Mouse (Mus musculus): ENCODE data around the gene Fam83g. TPM values are rescaled to one million over a fixed set of nuclear protein-coding genes. Genes with fewer than 3 reads are reported as not detected.

Fam83g gene
- polyA plus RNA-seq, 1 experiment = not detected

DNA sequence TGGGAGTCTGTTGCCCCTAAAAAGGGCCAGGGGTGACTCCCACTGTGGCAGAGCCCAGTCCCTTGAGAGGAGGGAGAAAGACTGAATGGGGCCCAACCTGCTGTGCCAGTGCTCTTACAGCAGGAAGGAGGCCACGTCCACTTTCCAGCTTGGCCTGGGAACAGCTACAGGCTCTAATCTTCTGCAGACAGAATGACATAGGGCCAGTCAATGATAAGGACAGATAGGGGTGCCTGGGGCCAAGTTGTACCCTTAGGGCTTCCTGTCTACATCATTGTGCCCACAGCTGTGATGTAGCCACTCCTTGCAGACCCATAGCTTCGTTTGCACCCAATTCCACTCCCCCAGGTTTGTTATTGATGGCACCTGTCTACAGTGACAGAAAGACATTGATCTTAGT, 2.2 kb downstream of the Fam83g start:
- no peak overlapping the region for H3K27ac ChIP-seq (ENCODE audit: insufficient read depth, low read depth, low read length)
- peaks cover 5% of the 10 kb centered on the region for H3K4me1 ChIP-seq (ENCODE audit: control insufficient read depth, insufficient read depth, low read length)
- no peak for TF ChIP-seq CTCF (IDR thresholded peaks at IDR 0.05; ENCODE audit: low read depth, low read length)
- no peak for TF ChIP-seq POLR2A (IDR thresholded peaks at IDR 0.05; ENCODE audit: borderline replicate concordance, low read depth, low read length)
- H3K4me3 ChIP-seq (ENCODE audit: insufficient read depth, low read length) = no peak overlapping the region

DNA sequence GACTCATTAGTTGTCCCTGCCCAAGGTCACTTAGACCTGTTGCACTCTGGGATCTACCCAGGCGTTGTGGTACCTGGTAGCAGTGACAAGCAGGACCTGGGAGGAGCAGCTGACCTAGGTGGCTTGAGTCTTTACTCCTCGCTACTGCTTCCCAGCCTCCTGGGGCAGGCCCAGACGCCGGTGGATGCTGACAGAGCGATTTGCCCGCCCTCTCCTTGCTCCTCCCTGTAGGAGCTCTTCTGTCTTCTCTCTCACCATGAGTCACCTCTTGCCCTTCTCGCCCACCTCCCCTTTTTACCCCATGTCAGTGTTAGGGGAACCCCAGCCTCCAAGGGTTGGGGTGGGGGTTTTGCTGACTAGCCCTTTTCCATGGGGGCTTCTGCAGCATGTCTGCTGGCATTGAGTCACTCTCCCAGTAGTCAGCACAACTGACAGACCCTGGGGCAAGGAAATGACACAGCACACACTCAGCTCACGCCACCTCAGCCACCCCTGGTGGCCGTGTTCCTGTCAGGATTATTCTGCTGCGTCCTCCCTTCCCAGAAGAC, 3.1 kb downstream of the Fam83g start:
- no peak overlapping the region for H3K27ac ChIP-seq (ENCODE audit: insufficient read depth, low read depth, low read length)
- TF ChIP-seq POLR2A (IDR thresholded peaks at IDR 0.05; ENCODE audit: borderline replicate concordance, low read depth, low read length) = no peak
- no peak for TF ChIP-seq CTCF (IDR thresholded peaks at IDR 0.05; ENCODE audit: low read depth, low read length)
- H3K4me3 ChIP-seq (ENCODE audit: insufficient read depth, low read length) = no peak overlapping the region
- peaks cover 5% of the 10 kb centered on the region for H3K4me1 ChIP-seq (ENCODE audit: control insufficient read depth, insufficient read depth, low read length)

DNA sequence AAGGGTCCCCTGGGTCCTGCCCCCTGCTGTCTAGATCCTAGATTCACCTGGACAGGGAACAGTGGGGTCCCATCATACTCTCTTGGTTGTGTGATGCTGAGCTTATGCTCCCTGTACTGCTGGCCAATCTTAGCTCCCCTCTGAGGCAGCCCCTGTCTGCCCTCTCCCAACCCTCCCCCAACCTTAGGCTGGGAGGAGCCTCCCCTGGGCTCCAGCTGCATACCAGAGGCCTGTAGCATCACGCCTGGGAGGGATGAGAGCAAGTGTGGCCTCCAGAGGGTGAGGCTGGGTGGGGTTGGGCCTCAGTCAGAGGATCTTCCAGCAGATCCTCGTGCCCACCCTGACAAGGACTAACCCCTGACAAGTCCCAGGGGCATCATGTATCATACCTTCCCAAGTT, 3.7 kb downstream of the Fam83g start:
- no peak for TF ChIP-seq CTCF (IDR thresholded peaks at IDR 0.05; ENCODE audit: low read depth, low read length)
- H3K27ac ChIP-seq (ENCODE audit: insufficient read depth, low read depth, low read length) = no peak overlapping the region
- H3K4me1 ChIP-seq (ENCODE audit: control insufficient read depth, insufficient read depth, low read length) = peaks cover 5% of the 10 kb centered on the region
- no peak overlapping the region for H3K4me3 ChIP-seq (ENCODE audit: insufficient read depth, low read length)

DNA sequence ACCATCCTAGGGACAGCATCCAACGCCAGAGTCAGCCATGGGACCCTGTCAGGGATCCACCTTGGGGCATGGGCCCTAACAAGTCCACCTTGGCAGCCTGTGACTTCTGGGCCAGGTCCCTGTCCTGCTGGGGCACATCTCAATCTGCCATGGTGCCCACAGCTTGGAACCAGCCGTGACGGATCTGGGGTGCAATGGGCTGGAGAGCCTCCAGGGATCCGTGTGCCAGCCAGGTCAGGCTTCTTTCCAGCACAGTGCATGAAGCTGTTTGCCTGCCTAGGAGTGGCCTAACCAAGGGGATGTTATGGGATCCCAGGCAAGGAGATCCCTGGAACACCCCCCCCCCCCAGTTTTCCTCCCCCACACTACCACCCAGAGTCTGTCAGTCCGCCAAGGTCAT, 9.1 kb downstream of the Fam83g start:
- Histone ChIP-seq H3K4me3 (ENCODE audit: insufficient read depth, low read length) (no peak overlapping the region), H3K27ac (ENCODE audit: insufficient read depth, low read depth, low read length) (no peak overlapping the region), H3K4me1 (ENCODE audit: control insufficient read depth, insufficient read depth, low read length) (no peaks in the 10 kb centered on the region)
- no peak for TF ChIP-seq POLR2A (IDR thresholded peaks at IDR 0.05; ENCODE audit: borderline replicate concordance, low read depth, low read length)
- no peak for TF ChIP-seq CTCF (IDR thresholded peaks at IDR 0.05; ENCODE audit: low read depth, low read length)

DNA sequence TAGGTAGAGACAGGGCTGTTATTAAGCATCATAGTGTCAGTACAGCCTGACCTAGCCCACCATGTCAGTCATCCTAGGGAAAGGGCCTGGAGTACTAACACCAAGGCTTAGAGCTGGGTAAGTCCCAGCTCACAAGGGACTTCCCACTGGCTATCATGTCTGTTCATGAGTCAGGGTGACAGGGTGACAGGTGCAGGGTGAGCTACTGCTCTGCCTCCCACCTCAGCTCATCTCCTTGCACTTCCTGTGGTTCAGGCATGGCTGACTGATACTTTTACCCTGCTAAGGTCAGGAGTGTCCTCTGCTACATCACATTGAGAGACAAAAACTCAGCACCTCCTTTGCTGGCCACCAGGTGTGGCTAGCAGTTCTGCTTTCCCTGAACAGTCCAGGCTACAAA, 15.0 kb downstream of the Fam83g start:
- H3K4me3 ChIP-seq (ENCODE audit: insufficient read depth, low read length) = no peak overlapping the region
- no peak for TF ChIP-seq CTCF (IDR thresholded peaks at IDR 0.05; ENCODE audit: low read depth, low read length)
- no peak for TF ChIP-seq POLR2A (IDR thresholded peaks at IDR 0.05; ENCODE audit: borderline replicate concordance, low read depth, low read length)
- no peak overlapping the region for H3K27ac ChIP-seq (ENCODE audit: insufficient read depth, low read depth, low read length)
- no peaks in the 10 kb centered on the region for H3K4me1 ChIP-seq (ENCODE audit: control insufficient read depth, insufficient read depth, low read length)

DNA sequence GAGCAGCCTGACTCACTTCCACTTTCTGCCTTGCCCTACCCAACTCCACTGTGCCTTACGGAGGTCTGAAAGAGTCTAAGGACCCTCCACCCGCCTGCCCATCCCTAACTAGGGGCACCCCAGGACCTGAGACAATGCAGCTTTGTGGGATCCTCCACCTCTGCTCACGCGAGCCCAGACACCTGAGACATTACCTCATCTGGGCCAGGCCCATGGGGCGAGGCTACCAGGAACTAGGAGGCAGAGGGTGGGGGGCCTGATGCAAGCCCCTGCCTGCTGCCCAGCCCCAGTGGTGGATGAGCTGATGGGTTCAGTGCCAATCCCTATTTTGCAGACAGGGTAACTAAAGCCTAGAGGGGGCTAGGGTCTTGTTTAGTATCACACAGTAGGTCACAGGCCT, 15.6 kb downstream of the Fam83g start:
- Histone ChIP-seq H3K27ac (ENCODE audit: insufficient read depth, low read depth, low read length) (no peak overlapping the region), H3K4me3 (ENCODE audit: insufficient read depth, low read length) (no peak overlapping the region)
- TF ChIP-seq POLR2A (IDR thresholded peaks at IDR 0.05; ENCODE audit: borderline replicate concordance, low read depth, low read length) (no peak), CTCF (IDR thresholded peaks at IDR 0.05; ENCODE audit: low read depth, low read length) (no peak)

DNA sequence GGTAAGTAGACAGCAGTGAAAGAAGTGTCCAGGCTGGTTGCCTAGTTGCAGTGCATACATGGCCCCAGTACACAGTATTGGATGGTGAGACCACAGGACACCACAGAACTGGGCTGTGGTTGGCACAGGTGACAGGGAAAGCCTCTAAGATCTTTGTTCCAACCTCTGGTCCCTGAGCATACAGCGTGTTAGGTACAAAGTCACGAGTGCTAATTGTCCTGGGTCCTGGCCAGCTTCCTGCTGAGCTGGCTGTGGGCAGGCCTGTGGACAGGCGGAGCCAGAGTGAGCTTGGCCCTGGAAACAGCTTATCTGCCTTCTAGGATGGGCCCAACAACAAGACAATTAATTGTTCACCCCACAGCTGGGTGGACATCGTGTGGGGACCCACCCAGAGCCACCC, 16.0 kb downstream of the Fam83g start:
- Histone ChIP-seq H3K4me3 (ENCODE audit: insufficient read depth, low read length) (no peak overlapping the region), H3K27ac (ENCODE audit: insufficient read depth, low read depth, low read length) (no peak overlapping the region), H3K4me1 (ENCODE audit: control insufficient read depth, insufficient read depth, low read length) (no peaks in the 10 kb centered on the region)
- TF ChIP-seq POLR2A (IDR thresholded peaks at IDR 0.05; ENCODE audit: borderline replicate concordance, low read depth, low read length) (no peak), CTCF (IDR thresholded peaks at IDR 0.05; ENCODE audit: low read depth, low read length) (no peak)

More for the DNA sequence above, 15.6 kb downstream of the Fam83g start:
- no peaks in the 10 kb centered on the region for H3K4me1 ChIP-seq (ENCODE audit: control insufficient read depth, insufficient read depth, low read length)

DNA sequence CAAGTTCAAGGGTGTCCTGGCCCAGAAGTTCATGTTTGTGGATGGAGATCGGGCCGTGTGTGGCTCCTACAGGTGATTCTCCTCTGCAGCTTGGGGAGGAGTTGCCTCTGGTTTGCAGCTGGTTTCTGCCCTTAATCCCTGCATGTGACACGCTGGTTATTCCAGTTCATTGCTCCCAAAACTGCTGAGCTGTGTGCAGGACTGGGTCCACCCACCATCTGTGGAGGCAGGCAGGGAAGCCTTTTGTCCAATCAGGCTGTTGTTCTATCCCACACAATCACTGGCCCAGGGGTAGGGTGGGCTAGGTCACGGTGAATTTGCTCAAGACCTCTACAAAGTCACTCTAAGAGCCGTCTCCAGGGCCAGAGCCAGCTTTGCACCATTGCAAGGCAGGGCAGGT, 17.8 kb downstream of the Fam83g start:
- TF ChIP-seq POLR2A (IDR thresholded peaks at IDR 0.05; ENCODE audit: borderline replicate concordance, low read depth, low read length) (no peak), CTCF (IDR thresholded peaks at IDR 0.05; ENCODE audit: low read depth, low read length) (no peak)
- Histone ChIP-seq H3K27ac (ENCODE audit: insufficient read depth, low read depth, low read length) (no peak overlapping the region), H3K4me3 (ENCODE audit: insufficient read depth, low read length) (no peak overlapping the region), H3K4me1 (ENCODE audit: control insufficient read depth, insufficient read depth, low read length) (no peaks in the 10 kb centered on the region)

DNA sequence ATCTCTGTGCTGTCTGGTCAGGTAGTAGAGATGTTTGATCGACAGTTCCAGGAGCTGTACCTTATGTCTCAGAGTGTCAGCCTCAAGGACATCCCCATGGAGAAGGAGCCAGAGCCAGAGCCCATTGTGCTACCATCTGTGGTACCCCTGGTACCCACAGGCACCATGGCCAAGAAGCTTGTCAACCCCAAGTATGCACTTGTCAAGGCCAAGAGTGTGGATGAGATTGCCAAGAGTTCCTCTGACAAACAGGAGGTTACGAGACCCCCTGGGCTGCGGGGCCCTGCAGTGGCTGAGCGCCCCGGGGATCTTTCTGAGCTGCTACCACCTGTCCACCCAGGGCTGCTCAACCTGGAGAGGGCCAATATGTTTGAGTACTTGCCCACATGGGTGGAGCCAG, 18.6 kb downstream of the Fam83g start:
- no peak overlapping the region for H3K4me3 ChIP-seq (ENCODE audit: insufficient read depth, low read length)
- TF ChIP-seq CTCF (IDR thresholded peaks at IDR 0.05; ENCODE audit: low read depth, low read length) = no peak
- TF ChIP-seq POLR2A (IDR thresholded peaks at IDR 0.05; ENCODE audit: borderline replicate concordance, low read depth, low read length) = no peak
- no peaks in the 10 kb centered on the region for H3K4me1 ChIP-seq (ENCODE audit: control insufficient read depth, insufficient read depth, low read length)
- no peak overlapping the region for H3K27ac ChIP-seq (ENCODE audit: insufficient read depth, low read depth, low read length)

DNA sequence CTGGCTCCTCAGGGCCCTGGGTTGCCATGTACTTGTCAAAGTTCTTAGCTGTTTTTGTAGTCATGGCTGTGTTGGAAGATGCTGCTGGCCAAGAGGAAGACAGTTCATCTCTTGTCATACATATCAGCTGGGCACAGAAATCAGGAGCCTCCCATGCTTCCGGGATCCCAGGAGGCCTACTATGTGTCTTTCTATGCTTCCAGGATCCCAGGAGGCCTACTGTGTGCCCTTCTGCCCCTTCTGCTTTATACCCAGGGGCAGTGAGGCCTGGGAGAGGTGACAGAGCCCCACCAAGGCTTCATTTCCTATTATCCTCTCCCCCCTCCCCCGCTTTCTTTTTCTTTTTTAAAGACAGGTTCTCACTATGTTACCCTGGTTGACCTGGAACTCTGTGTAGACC, 21.7 kb downstream of the Fam83g start:
- Histone ChIP-seq H3K27ac (ENCODE audit: insufficient read depth, low read depth, low read length) (no peak overlapping the region), H3K4me3 (ENCODE audit: insufficient read depth, low read length) (no peak overlapping the region), H3K4me1 (ENCODE audit: control insufficient read depth, insufficient read depth, low read length) (no peaks in the 10 kb centered on the region)
- TF ChIP-seq CTCF (IDR thresholded peaks at IDR 0.05; ENCODE audit: low read depth, low read length) (no peak), POLR2A (IDR thresholded peaks at IDR 0.05; ENCODE audit: borderline replicate concordance, low read depth, low read length) (no peak)

DNA sequence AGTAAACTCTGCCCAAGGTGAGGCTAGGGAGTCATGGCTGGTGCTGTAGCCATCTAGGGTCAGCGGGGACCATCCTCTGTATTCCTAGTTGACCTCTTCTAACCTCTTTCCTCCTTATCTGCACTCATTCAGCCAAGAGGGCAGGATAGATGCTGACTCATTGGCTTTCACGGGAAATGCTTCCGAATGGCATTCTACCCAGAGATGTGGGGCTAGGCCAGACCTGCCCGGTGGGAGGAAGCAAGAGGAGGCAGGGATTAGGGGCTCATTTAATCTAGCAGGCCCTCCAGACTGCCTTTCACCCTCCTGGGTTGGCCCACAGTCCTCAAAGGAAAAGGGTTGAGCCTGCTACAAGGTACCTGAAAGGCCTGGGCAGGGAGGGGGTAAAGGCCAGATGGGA, 22.3 kb downstream of the Fam83g start:
- no peaks in the 10 kb centered on the region for H3K4me1 ChIP-seq (ENCODE audit: control insufficient read depth, insufficient read depth, low read length)

More for the DNA sequence above, 22.3 kb downstream of the Fam83g start:
- H3K4me3 ChIP-seq (ENCODE audit: insufficient read depth, low read length) = no peak overlapping the region
- H3K27ac ChIP-seq (ENCODE audit: insufficient read depth, low read depth, low read length) = no peak overlapping the region
- TF ChIP-seq POLR2A (IDR thresholded peaks at IDR 0.05; ENCODE audit: borderline replicate concordance, low read depth, low read length) (no peak), CTCF (IDR thresholded peaks at IDR 0.05; ENCODE audit: low read depth, low read length) (no peak)
